Mouse (Mus musculus) heart, embryonic 13.5 days (tissue): ENCODE results near the gene Srgap2. TPM values are rescaled to one million over a fixed set of nuclear protein-coding genes. Genes with fewer than 3 reads are reported as not detected.
"Not testable (repeated sequence)": the region's sequence is repeated elsewhere in the genome, so short reads cannot be mapped to it uniquely, and the experiment has no call there.

Experiments
- ATAC-seq: fragments of 200-750 bp; cut with Nextera tagmentation; 2 replicates; pipeline ENCODE4 v1.8.0; 2017; ENCODE audit warnings: moderate TSS enrichment; ENCODE audit not compliant: insufficient number of reproducible peaks, low FRiP score, low TSS enrichment; ENCODE audit errors: extremely low read depth
- H3K27ac ChIP-seq: fragments of 300-500 bp; sonication (generic); replicated peaks from 2 replicates; pipeline ENCODE4 v1.5.1; 2015; ENCODE audit warnings: moderate library complexity, mild to moderate bottlenecking, inconsistent platforms
- H3K27me3 ChIP-seq: fragments of 300-500 bp; sonication (generic); replicated peaks from 2 replicates; pipeline ENCODE4 v1.6.1; 2015; ENCODE audit warnings: mild to moderate bottlenecking, inconsistent platforms
- H3K36me3 ChIP-seq: fragments of 300-500 bp; sonication (generic); 2 replicates; pipeline ENCODE4 v1.6.1; 2015; ENCODE audit warnings: mild to moderate bottlenecking, inconsistent platforms
- H3K4me1 ChIP-seq: fragments of 300-500 bp; sonication (generic); 2 replicates; pipeline ENCODE4 v1.6.1; 2015; ENCODE audit warnings: inconsistent platforms
- H3K4me2 ChIP-seq: fragments of 300-500 bp; sonication (generic); 2 replicates; pipeline ENCODE4 v1.6.1; 2015; ENCODE audit warnings: inconsistent platforms, mild to moderate bottlenecking, moderate library complexity
- H3K4me3 ChIP-seq: fragments of 300-500 bp; sonication (generic); 2 replicates; pipeline ENCODE4 v1.5.1; 2015; ENCODE audit warnings: moderate library complexity, mild to moderate bottlenecking, inconsistent platforms
- H3K9ac ChIP-seq: fragments of 300-500 bp; sonication (generic); 2 replicates; pipeline ENCODE4 v1.6.1; 2015; ENCODE audit warnings: inconsistent platforms, mild to moderate bottlenecking, moderate library complexity
- H3K9me3 ChIP-seq: fragments of 300-500 bp; sonication (generic); 2 replicates; pipeline ENCODE4 v1.6.1; 2016; ENCODE audit warnings: inconsistent platforms
- WGBS: fragments of 180-500 bp; shearing (Covaris S2); methylation state at CpG from one replicate; pipeline ENCODE4 v1.1.7; 2015; ENCODE audit warnings: mixed read lengths; 5-methylcytosine and 5-hydroxymethylcytosine counted together
- polyA plus RNA-seq: library from polyadenylated mRNA; unstranded; fragments of >200 nt; fragmentation: Nextera tagmentation; extraction: Ambion mirVana; gene quantifications from 2 replicates; pipeline ENCODE4 v1.2.1, GENCODE M21; 2015

Gene Srgap2
- 13.2 and 15.8 TPM in 2 replicates for polyA plus RNA-seq

DNA sequence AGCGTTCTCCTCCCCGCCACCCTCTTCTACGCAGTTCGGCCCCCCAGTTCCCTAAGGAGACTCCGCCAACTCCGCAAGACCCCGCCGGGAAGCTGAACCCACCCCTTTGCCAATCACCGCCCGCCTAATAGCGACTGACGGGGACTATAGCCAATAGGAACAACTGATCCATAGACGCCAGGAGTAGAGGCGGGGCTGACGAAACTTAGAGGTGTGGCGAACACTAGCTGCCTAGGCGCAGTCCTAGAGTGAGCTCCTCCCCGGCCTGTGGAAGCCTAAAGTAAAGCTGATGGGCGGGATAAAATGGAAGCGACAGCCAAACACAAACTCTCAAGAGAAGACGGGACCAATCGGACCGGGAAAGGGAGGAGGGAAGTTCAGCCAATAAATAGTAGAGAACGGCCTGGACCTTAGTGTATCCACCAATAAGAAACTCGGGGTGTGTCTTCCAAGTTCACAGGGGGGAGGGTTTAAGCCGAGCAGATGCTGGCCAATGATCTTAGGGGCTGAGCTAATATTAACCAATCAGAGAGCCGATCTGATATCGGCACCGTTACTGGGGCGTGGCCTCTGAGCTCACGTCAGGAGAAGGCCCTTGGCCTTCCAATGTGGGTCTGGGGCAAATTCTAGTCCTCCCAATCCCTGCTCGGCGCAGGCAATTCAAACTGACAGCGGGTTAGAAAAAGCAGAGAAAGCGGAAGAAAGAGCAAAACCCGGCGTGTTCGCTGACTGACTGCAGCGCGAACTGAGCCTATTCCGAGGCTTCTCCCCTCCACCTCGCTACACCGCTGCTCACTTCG, at the start of gene Srgap2, which contains the start of gene Fam72a:
Gene Srgap2, minus strand, starts transcription at position 72 of the 800 bp plus-strand sequence.
Gene Fam72a, plus strand, starts transcription at position 623 of the 800 bp plus-strand sequence.
- H3K27me3 ChIP-seq: no peaks in the 10 kb centered on the region
- peaks cover 47% of the 10 kb centered on the region for H3K4me1 ChIP-seq
- peak within 1 kb of the TSS; percentile 93 for H3K4me3 ChIP-seq
- H3K27ac ChIP-seq: peak within 1 kb of the TSS; percentile 97
- H3K9me3 ChIP-seq: no peaks in the 10 kb centered on the region
- peak within 1 kb of the TSS; percentile 96 for H3K4me2 ChIP-seq
- under 1% methylated on average over 44 of the region's 44 CpGs for WGBS
- H3K9ac ChIP-seq: peak within 1 kb of the TSS; percentile 93
- H3K36me3 ChIP-seq: no peaks in the 10 kb centered on the region
- ATAC-seq: peak; percentile 92

DNA sequence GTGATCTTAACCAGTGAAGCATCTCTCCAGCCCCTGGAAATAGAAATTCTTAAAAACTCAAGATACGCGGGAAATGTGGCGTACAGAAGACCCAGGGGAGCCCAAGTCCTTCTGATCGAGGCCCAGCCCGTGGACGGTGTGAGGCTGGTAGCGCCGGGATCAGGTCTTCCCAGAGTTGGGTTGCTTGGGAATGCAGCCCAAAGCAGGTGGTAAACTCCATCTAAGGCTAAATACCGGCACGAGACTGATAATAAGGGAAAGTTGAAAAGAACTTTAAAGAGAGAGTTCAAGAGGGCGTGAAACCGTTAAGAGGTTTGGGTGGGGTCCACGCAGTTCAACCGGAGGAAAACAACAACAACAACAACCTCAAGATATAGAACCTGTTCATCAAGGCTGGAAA, 46.6 kb upstream of the Srgap2 start:
- Histone ChIP-seq H3K27me3 (no peaks in the 10 kb centered on the region), H3K4me3 (no peak overlapping the region), H3K9me3 (no peaks in the 10 kb centered on the region), H3K4me2 (no peak overlapping the region), H3K36me3 (no peaks in the 10 kb centered on the region), H3K9ac (no peak overlapping the region), H3K27ac (no peak overlapping the region), H3K4me1 (no peaks in the 10 kb centered on the region)
- 84% methylated on average over 14 of the region's 14 CpGs for WGBS
- peak; percentile 61; the same call in 1 of the 2 replicates for ATAC-seq

DNA sequence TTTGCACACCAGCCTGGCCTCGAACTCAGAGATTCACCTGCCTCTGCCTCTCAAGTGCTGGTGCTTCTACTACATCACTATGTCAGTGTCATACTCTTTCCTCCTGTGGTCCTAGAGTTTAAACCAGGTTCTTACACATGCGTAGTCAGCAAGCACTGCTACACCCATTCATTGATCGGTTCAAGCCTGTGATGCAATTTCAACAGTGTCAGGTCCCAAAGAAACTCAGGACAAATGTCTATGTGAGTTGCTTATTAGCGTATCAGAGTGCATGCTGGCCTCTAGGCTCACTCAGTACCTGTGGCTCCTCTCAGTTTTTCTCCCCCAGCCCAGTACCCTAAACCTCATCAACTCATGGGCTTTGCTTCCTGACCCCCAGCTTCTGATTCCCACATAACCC, 43.2 kb upstream of the Srgap2 start:
- Histone ChIP-seq H3K9ac (no peak overlapping the region), H3K27me3 (no peaks in the 10 kb centered on the region), H3K4me3 (no peak overlapping the region), H3K9me3 (no peaks in the 10 kb centered on the region), H3K4me2 (no peak overlapping the region), H3K4me1 (no peaks in the 10 kb centered on the region), H3K36me3 (no peaks in the 10 kb centered on the region), H3K27ac (no peak overlapping the region)
- 91% methylated on average over 4 of the region's 4 CpGs for WGBS
- ATAC-seq: no peak

DNA sequence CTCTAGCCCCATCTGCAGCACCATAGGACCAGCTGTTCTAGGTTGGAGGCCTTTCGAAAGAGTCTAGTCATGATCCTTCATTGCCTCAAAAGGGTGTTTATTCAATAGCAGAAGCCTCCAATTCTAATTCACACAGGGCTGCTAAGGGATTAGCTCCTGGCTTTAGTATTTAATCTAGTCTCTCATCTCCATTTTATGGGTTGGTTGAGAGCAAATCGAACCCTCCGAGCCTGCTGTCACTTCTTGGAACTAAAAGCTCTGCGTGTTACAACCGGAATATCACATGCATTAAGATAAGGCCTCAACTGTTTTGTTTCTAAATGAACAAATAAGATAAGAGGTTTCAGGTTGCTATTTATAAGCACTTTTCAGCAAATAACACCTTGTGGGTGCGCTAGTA, 42.6 kb upstream of the Srgap2 start:
- H3K27me3 ChIP-seq: no peaks in the 10 kb centered on the region
- ATAC-seq: no peak
- H3K4me2 ChIP-seq: no peak overlapping the region
- H3K9ac ChIP-seq: no peak overlapping the region
- H3K4me3 ChIP-seq: no peak overlapping the region
- H3K9me3 ChIP-seq: no peaks in the 10 kb centered on the region
- no peak overlapping the region for H3K27ac ChIP-seq
- WGBS: 53% methylated on average over 6 of the region's 6 CpGs
- no peaks in the 10 kb centered on the region for H3K4me1 ChIP-seq
- H3K36me3 ChIP-seq: no peaks in the 10 kb centered on the region

DNA sequence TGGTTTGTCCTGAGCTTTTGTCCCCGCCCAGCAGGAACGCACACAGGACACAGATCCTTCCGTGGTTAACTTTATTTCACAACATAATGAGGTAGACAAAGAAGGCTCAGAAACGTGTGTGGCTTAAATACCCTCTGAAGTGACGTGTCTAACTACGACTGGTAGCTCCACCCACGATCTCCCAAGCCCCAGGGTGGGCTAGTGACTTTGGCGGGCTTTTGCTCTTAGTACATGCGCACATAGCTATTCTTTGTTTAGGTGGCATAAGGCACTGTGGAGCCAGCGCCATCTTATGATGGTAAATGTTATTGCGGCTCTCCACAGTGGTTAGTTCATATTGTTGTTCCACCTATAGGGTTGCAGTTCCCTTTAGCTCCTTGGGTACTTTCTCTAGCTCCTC, 38.9 kb upstream of the Srgap2 start:
- not testable (repeated sequence) for H3K27ac ChIP-seq, H3K27me3 ChIP-seq, H3K4me3 ChIP-seq, H3K36me3 ChIP-seq, H3K4me1 ChIP-seq, H3K9me3 ChIP-seq, H3K9ac ChIP-seq, ATAC-seq
- peak overlapping the region; percentile 40 for H3K4me2 ChIP-seq
- 47% methylated on average over 11 of the region's 11 CpGs for WGBS

DNA sequence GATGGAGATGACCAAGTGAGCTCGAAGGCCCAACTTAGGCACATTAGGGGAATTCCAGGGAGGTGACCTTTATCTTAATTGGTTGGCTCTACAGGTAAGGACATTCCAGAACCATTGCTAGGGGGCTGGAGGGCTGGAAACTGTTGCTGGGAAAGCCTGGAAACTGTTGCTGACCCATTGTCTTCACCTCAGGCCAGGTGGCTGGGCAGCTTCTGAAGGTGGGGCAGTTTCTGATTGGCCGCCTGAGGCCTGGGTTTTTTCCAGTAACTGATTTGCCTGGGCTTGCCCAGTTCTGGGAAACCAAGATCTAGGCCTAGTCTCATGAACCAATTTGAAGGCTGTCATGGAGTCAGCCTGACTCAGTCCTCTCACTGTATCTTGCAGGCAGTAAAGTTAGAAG, 34.9 kb upstream of the Srgap2 start:
- H3K9me3 ChIP-seq: no peaks in the 10 kb centered on the region
- H3K9ac ChIP-seq: no peak overlapping the region
- H3K4me2 ChIP-seq: no peak overlapping the region
- H3K27me3 ChIP-seq: no peaks in the 10 kb centered on the region
- no peaks in the 10 kb centered on the region for H3K36me3 ChIP-seq
- ATAC-seq: no peak
- WGBS: 76% methylated on average over 2 of the region's 2 CpGs
- H3K27ac ChIP-seq: no peak overlapping the region
- no peak overlapping the region for H3K4me3 ChIP-seq
- H3K4me1 ChIP-seq: peaks cover 7% of the 10 kb centered on the region

DNA sequence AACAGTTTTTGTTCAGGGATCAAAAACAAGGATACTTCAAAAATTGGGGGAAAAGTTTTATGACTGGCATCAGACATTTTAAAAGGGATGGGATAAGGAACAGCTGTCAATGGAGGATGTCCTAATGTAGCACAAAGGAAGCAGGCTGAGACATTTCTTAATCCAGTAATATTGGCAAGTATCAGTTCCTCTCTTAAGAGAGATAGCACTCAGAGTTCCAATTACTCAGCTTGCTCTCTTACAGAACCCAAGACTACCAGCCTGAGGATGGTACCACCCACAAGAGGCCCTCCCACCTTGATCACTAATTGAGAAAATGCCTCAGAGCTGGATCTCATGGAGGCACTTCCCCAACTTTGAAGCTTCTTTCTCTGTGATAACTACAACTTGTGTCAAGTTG, 33.3 kb upstream of the Srgap2 start:
- Histone ChIP-seq H3K27me3 (no peaks in the 10 kb centered on the region), H3K4me1 (peaks cover 7% of the 10 kb centered on the region), H3K27ac (no peak overlapping the region), H3K9me3 (no peaks in the 10 kb centered on the region), H3K36me3 (no peaks in the 10 kb centered on the region), H3K4me2 (no peak overlapping the region), H3K4me3 (no peak overlapping the region), H3K9ac (no peak overlapping the region)
- ATAC-seq: no peak

DNA sequence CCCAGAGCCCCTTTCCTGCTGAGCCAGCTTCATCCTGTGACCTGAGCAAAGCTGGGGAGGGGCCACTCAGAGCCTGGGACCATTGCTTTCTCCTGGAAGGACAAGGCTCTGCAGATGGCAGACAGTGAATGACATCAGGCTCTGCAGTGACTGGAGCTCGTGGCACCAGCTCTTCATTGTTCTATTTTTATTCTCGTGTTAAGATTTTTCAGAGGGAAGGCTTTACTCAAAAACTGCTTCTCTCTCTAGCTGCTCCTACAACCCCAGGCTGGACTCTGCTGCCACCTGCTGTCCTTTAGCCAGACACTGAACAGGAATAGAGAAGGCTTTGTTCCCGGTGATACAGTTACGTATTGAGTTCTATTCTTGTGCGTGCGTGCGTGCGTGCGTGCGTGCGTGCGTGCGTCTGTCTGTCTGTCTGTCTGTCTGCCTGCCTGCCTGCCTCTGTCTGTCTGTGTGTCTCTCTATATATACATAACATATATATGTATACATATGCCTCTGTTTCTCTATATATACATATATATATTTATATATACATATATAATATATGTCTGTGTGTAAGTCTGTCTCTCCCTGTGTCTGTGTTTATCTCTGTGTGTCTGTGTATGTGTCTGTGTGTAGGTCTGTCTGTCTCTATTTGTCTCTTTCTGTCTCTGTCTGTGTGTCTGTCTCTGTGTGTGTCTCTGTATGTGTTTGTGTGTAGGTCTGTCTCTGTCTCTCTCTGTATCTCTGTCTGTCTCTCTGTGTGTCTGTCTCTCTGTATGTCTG, 28.1 kb upstream of the Srgap2 start:
- Histone ChIP-seq H3K4me2 (peak overlapping the region; percentile 58), H3K36me3 (no peaks in the 10 kb centered on the region), H3K9ac (peak overlapping the region; percentile 67), H3K4me3 (0 out of 2 replicates have a peak overlapping the region, but pooled peaks have one; percentile 22), H3K4me1 (peaks cover 5% of the 10 kb centered on the region), H3K27me3 (no peaks in the 10 kb centered on the region), H3K27ac (peak overlapping the region; percentile 82), H3K9me3 (no peaks in the 10 kb centered on the region)
- WGBS: 10% methylated on average over 13 of the region's 13 CpGs
- no peak for ATAC-seq

DNA sequence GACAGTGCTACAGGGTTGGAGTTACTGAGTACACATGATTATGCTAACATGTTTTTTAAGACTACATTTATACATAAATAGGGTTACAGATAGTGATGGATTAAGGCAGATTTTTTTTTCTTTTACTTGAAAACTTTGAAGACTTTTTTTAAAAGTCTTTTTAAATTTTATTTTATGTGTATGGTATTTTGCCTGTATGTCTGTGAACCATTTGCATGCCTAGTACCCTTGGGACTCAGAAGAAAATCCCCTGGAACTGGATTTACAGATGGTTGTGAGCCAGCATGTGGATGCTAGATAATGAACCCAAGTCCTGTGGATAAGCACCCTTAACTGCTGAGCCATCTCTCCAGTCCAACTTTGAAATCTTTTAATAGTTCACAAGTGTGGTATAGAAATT, 26.3 kb upstream of the Srgap2 start:
- no peak for ATAC-seq
- Histone ChIP-seq H3K4me2 (no peak overlapping the region), H3K27ac (no peak overlapping the region), H3K9me3 (no peaks in the 10 kb centered on the region), H3K4me3 (no peak overlapping the region), H3K27me3 (no peaks in the 10 kb centered on the region), H3K9ac (no peak overlapping the region), H3K4me1 (peaks cover 12% of the 10 kb centered on the region), H3K36me3 (no peaks in the 10 kb centered on the region)

DNA sequence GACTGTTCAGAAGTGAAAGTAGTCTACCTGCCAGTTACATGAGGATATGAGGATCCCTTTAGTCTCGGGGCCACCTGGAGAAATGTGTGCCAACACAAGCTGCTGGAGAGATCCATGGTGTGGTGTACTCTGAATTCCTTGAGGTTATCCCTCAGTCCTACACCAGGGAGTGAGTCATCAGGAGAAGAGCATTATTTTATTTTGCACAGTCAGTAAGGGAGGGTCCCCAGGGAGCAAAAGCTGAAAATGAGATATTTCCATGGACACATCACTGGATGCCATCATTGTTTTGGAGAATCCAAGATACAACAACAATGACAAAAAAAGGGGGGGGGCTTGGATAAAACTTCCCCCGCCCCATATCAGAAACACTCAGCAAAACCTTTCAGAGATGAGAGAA, 24.8 kb upstream of the Srgap2 start:
- ATAC-seq: no peak
- no peak overlapping the region for H3K4me3 ChIP-seq
- WGBS: 71% methylated on average over 2 of the region's 2 CpGs
- H3K9ac ChIP-seq: no peak overlapping the region
- no peak overlapping the region for H3K4me2 ChIP-seq
- no peaks in the 10 kb centered on the region for H3K9me3 ChIP-seq
- H3K4me1 ChIP-seq: peaks cover 12% of the 10 kb centered on the region
- H3K36me3 ChIP-seq: no peaks in the 10 kb centered on the region
- H3K27ac ChIP-seq: no peak overlapping the region
- H3K27me3 ChIP-seq: no peaks in the 10 kb centered on the region

DNA sequence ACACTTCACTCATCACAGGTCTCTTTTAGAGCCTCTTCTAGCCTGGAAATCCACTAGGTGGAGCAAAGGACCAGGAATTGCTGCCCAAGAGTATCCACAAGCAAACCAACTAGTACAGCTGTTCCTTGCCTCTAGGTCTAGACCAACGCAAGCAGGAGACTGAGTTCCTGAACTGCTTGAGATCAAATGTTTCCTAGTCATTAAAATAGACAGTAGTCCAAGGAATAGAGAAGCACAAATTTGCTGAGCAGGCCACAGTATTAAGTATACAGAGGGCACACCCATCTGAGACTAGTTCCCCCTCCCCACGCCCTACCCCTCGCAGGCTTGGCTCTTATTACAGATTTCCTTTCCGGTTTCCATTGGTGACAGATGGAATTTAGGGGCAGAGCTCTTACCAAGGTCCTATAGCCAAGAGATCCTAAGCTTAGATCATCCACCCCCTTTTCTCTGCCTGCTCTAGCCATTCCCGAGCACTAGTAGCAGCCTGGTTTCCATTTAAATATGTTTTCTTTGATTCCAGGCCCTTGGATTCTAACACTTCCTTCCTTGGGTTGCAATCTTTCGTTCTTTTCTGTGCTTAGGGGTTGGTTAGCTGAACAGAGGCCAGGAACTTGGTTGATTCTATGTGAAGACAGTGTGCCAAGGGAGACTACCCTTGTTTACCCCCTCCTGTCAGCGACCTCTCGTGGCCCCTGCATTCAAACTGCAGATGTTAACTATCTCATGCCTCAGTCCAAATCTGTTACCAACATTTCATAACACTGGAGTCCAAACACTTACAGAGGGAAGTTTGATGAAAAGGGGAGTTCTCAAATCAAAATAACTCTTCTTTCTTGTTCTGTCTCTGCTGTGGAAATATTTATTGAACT, 21.6 kb upstream of the Srgap2 start:
- peak overlapping the region; percentile 7; the same call in 1 of the 2 replicates for H3K9ac ChIP-seq
- H3K36me3 ChIP-seq: no peaks in the 10 kb centered on the region
- no peaks in the 10 kb centered on the region for H3K27me3 ChIP-seq
- H3K4me3 ChIP-seq: no peak overlapping the region
- 40% methylated on average over 8 of the region's 8 CpGs for WGBS
- H3K4me2 ChIP-seq: 0 out of 2 replicates have a peak overlapping the region, but pooled peaks have one; percentile 8
- H3K9me3 ChIP-seq: no peaks in the 10 kb centered on the region
- ATAC-seq: no peak
- peaks cover 7% of the 10 kb centered on the region for H3K4me1 ChIP-seq
- peak overlapping the region; percentile 36; the same call in 1 of the 2 replicates for H3K27ac ChIP-seq
